Comparison of ENCODE assay signal across 8 mouse cellular contexts in the genomic region with DNA sequence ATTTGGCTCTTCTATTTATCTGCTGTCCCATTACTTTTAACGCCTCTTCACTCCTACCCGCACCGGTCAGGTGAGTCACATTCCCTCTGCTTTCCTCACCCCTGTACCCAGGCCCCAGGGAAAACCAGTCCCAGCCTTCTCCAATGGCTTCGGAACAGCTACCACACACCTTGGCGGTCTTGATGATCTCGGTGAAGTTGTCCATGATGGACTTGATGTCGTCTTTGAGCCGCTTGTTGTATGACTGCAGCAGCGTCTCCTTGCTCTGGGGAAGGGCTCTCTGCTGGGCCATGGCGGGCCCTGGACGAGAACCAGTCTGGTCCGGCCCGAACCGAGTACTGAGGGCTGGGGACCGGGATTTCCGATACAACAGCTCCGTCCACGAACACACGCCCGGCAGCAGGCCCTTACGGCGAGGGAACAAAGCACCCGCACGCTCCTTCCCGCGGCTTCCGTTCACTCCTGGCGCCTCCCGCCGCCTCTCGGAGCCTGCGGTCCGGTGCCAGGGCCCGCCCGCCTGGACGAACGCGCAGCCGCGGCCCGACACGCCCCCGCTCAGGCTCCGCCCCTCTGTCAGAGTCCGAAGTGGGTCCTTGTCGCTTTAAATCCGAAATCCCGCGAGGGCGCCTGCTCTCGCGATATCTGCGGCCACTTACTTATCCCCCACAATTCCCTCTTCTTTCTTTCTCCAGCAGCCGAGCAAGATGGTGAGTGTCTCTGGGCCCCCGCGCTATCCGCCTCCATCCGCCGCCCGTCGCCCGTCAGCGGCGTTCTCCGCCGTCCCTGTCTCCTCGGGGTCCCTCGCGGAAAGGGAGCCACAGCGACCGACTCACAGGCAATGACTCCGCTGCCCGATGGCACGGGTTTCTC. TPM values are rescaled to one million over a fixed set of nuclear protein-coding genes. Genes with fewer than 3 reads are reported as not detected.
A peak's percentile ranks its signal among the peaks of the same experiment; 100 is the strongest.
DNase-seq lines count a peak whose midpoint lies in the region; ATAC-seq and TF ChIP-seq lines count a peak whose summit lies in the region.

A gene (minus strand): TSS at position 554 of the 870 bp plus-strand sequence.
A gene (plus strand): TSS at position 641 of the 870 bp plus-strand sequence.

- TF ChIP-seq POLR2A in bone marrow, adult 2 months (IDR thresholded peaks at IDR 0.05; ENCODE audit: borderline replicate concordance, control insufficient read depth, low read depth, low read length), result peak; percentile 73; the same call in 1 of the 2 replicates

- peak within 1 kb of the TSS; percentile 91 for H3K9ac ChIP-seq in embryonic facial prominence, embryonic 15.5 days
- peak within 1 kb of the TSS; percentile 95 for H3K9ac ChIP-seq in kidney, embryonic 14.5 days (ENCODE audit: low read depth, low read length)
- peak within 1 kb of the TSS; percentile 91 for H3K9ac ChIP-seq in limb, embryonic 15.5 days

- H3K27me3 ChIP-seq in embryonic facial prominence, embryonic 15.5 days, result no peaks in the 10 kb centered on the region
- no peaks in the 10 kb centered on the region for H3K27me3 ChIP-seq in kidney, embryonic 14.5 days (ENCODE audit: control insufficient read depth, insufficient read depth, low read length)
- no peaks in the 10 kb centered on the region for H3K27me3 ChIP-seq in limb, embryonic 15.5 days

- H3K4me1 ChIP-seq in bone marrow, adult 2 months (ENCODE audit: control insufficient read depth, insufficient read depth, low read length), result peaks cover 3% of the 10 kb centered on the region; the same call in 1 of the 2 replicates
- peaks cover 54% of the 10 kb centered on the region for H3K4me1 ChIP-seq in embryonic facial prominence, embryonic 15.5 days
- H3K4me1 ChIP-seq in kidney, embryonic 14.5 days (ENCODE audit: control insufficient read depth, insufficient read depth, low read length), result peaks cover 19% of the 10 kb centered on the region
- H3K4me1 ChIP-seq in limb, embryonic 15.5 days, result peaks cover 35% of the 10 kb centered on the region

- H3K9me3 ChIP-seq in embryonic facial prominence, embryonic 15.5 days (replicated peaks), result no peaks in the 10 kb centered on the region
- no peaks in the 10 kb centered on the region for H3K9me3 ChIP-seq in kidney, embryonic 14.5 days (ENCODE audit: control insufficient read depth, low read length)
- H3K9me3 ChIP-seq in limb, embryonic 15.5 days, result no peaks in the 10 kb centered on the region

- TF ChIP-seq CTCF in bone marrow, adult 2 months (IDR thresholded peaks at IDR 0.05; ENCODE audit: control insufficient read depth, insufficient read depth, low read length), result no peak

- under 1% methylated on average over 73 of the region's 74 CpGs for WGBS in bone marrow, adult 2 months
- under 1% methylated on average over 74 of the region's 74 CpGs for WGBS in embryonic facial prominence, embryonic 15.5 days
- under 1% methylated on average over 74 of the region's 74 CpGs for WGBS in kidney, embryonic 14.5 days
- WGBS in limb, embryonic 15.5 days, result under 1% methylated on average over 71 of the region's 74 CpGs

- H3K27ac ChIP-seq in bone marrow, adult 2 months (ENCODE audit: control insufficient read depth, insufficient read depth, low read depth, low read length, poor library complexity), result peak within 1 kb of the TSS; percentile 84
- peak within 1 kb of the TSS; percentile 93 for H3K27ac ChIP-seq in embryonic facial prominence, embryonic 15.5 days (replicated peaks)
- peak within 1 kb of the TSS; percentile 93 for H3K27ac ChIP-seq in kidney, embryonic 14.5 days (ENCODE audit: low read depth, low read length)
- H3K27ac ChIP-seq in limb, embryonic 15.5 days, result peak within 1 kb of the TSS; percentile 95

- ATAC-seq in embryonic facial prominence, embryonic 15.5 days (ENCODE audit: insufficient number of reproducible peaks, low FRiP score, low TSS enrichment, low read depth), result peak; percentile 93
- peak; percentile 91 for ATAC-seq in kidney, embryonic 14.5 days (ENCODE audit: low FRiP score, low TSS enrichment)
- peak; percentile 93 for ATAC-seq in limb, embryonic 15.5 days (ENCODE audit: insufficient number of reproducible peaks, low FRiP score, low TSS enrichment, low read depth)

- H3K36me3 ChIP-seq in embryonic facial prominence, embryonic 15.5 days, result peaks cover 53% of the 10 kb centered on the region
- H3K36me3 ChIP-seq in kidney, embryonic 14.5 days (ENCODE audit: control insufficient read depth, insufficient read depth, low read length), result peaks cover 58% of the 10 kb centered on the region
- peaks cover 67% of the 10 kb centered on the region for H3K36me3 ChIP-seq in limb, embryonic 15.5 days

- H3K4me2 ChIP-seq in embryonic facial prominence, embryonic 15.5 days (replicated peaks), result peak within 1 kb of the TSS; percentile 91
- peak within 1 kb of the TSS; percentile 79 for H3K4me2 ChIP-seq in kidney, embryonic 14.5 days (replicated peaks; ENCODE audit: low read depth, low read length)
- H3K4me2 ChIP-seq in limb, embryonic 15.5 days, result peak within 1 kb of the TSS; percentile 82

- DNase-seq in 416B (ENCODE audit: low read depth), result peak; percentile 99
- peak; percentile 99 to 100 for DNase-seq in heart, adult 9 months (ENCODE audit: low spot score in 2 of 2)
- peak; percentile 96 to 99 for DNase-seq in monocyte, adult 2 months (ENCODE audit: low read depth in 1 of 2, low spot score in 2 of 2)
- peak; percentile 99 for DNase-seq in spleen, postnatal 36 days (ENCODE audit: low spot score in 2 of 2)

- H3K4me3 ChIP-seq in bone marrow, adult 2 months (replicated peaks; ENCODE audit: control insufficient read depth, low read depth, low read length), result peak within 1 kb of the TSS; percentile 100
- H3K4me3 ChIP-seq in embryonic facial prominence, embryonic 15.5 days (replicated peaks), result peak within 1 kb of the TSS; percentile 61
- peak within 1 kb of the TSS; percentile 87 for H3K4me3 ChIP-seq in kidney, embryonic 14.5 days (ENCODE audit: low read length)
- H3K4me3 ChIP-seq in limb, embryonic 15.5 days, result peak within 1 kb of the TSS; percentile 77

RNA-seq across cellular contexts. Expression of the first gene that starts in this region (rescaled TPM):
- polyA plus RNA-seq in bone marrow, adult 2 months (2011; ENCODE audit: insufficient read depth, insufficient read length, low replicate concordance, missing spikeins), result 13.0 and 13.1 TPM in 2 replicates
- polyA plus RNA-seq in embryonic facial prominence, embryonic 15.5 days (2015; fragmentation: Nextera tagmentation; extraction: Ambion mirVana), result 52.4 and 56.4 TPM in 2 replicates
- polyA plus RNA-seq in kidney, embryonic 14.5 days (2014; fragmentation: Nextera tagmentation; extraction: Ambion mirVana), result 27.0 and 35.2 TPM in 2 replicates
- polyA plus RNA-seq in limb, embryonic 15.5 days (2015; fragmentation: Nextera tagmentation; extraction: Ambion mirVana), result 48.3 and 59.8 TPM in 2 replicates

RNA-seq across cellular contexts. Expression of the second gene that starts in this region (rescaled TPM):
- polyA plus RNA-seq in bone marrow, adult 2 months (2011; ENCODE audit: insufficient read depth, insufficient read length, low replicate concordance, missing spikeins), result 161 and 199 TPM in 2 replicates
- polyA plus RNA-seq in embryonic facial prominence, embryonic 15.5 days (2015; fragmentation: Nextera tagmentation; extraction: Ambion mirVana), result 584 and 598 TPM in 2 replicates
- 790 and 884 TPM in 2 replicates for polyA plus RNA-seq in kidney, embryonic 14.5 days (2014; fragmentation: Nextera tagmentation; extraction: Ambion mirVana)
- polyA plus RNA-seq in limb, embryonic 15.5 days (2015; fragmentation: Nextera tagmentation; extraction: Ambion mirVana), result 544 and 594 TPM in 2 replicates

Comparison
In these comparisons a context has a peak if more than half of its experiments do, and no peak if none do; other contexts are left out.
1. Peak in every context shown above with its lines: DNase-seq, ATAC-seq, H3K4me3 ChIP-seq and H3K27ac ChIP-seq.